ENCODE assay signal across 9 mouse cellular contexts in the genomic region with DNA sequence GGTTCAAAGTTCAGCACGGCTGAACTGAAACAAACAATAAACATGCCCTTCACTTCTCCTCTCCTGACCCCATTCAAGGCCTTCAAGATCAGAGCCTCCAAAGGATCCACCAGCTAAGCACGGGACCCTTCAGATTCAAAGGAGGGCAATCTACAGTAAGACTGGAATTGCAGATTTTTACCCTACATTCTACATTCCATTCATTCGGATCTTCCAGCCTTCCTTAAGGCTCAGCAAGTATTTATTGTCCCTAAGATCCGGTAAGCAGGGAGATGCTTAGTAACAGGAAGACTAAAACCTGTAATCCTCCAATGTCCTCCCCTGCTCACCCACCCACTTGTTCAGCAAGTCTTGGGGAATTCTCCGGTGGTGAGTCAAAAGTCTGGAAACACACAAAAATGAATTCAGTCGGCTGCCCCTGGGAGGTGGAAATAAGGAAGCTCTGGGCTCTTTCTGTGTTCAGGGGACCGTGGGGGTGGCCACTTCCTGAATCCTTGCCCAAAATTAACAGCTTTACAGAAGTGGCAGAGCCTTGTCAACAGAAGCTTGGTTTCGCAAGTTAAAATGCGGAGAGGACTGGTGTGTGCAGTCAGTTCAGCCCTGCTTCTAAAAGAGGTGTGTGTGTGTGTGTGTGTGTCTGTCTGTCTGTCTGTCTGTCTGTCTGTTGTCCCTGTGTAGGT.
DNase-seq lines count a peak whose midpoint lies in the region; ATAC-seq and TF ChIP-seq lines count a peak whose summit lies in the region.
"Had no signal": no experiment of that assay in that cellular context is flagged by ENCODE, and none has a peak within 500 bp of the region (broad histone marks: within the 10 kb centered on the region; RNA-seq: fewer than 3 reads in every experiment).

No protein-coding gene starts in this region.

- H3K79me2 ChIP-seq in myocyte (ENCODE audit: control insufficient read depth, insufficient read depth), result peaks cover 14% of the 10 kb centered on the region

- no peak for TF ChIP-seq POLR2A in myocyte (IDR thresholded peaks at IDR 0.05; ENCODE audit: insufficient read length, low read depth)

- no peak overlapping the region for H3ac ChIP-seq in myocyte (ENCODE audit: control insufficient read depth, insufficient read length)

- H3K27ac ChIP-seq in midbrain, embryonic 11.5 days (ENCODE audit: low read depth, low read length), result no peak overlapping the region
- no peak overlapping the region for H3K27ac ChIP-seq in midbrain, postnatal 0 days (ENCODE audit: low read depth, low read length)
- peak overlapping the region; percentile 15; the same call in 1 of the 2 replicates for H3K27ac ChIP-seq in limb, embryonic 13.5 days
- H3K27ac ChIP-seq: midbrain, embryonic 12.5 days had no signal

- no peaks in the 10 kb centered on the region for H3K9me3 ChIP-seq in midbrain, embryonic 11.5 days (ENCODE audit: control insufficient read depth, low read length)
- no peaks in the 10 kb centered on the region for H3K9me3 ChIP-seq in midbrain, postnatal 0 days (ENCODE audit: low read length)
- no peaks in the 10 kb centered on the region for H3K9me3 ChIP-seq in limb, embryonic 13.5 days
- H3K9me3 ChIP-seq: midbrain, embryonic 12.5 days had no signal

- H3K9ac ChIP-seq in midbrain, embryonic 11.5 days (ENCODE audit: low read length), result no peak overlapping the region
- H3K9ac ChIP-seq in midbrain, postnatal 0 days (replicated peaks; ENCODE audit: low read length, poor library complexity, severe bottlenecking), result no peak overlapping the region
- H3K9ac ChIP-seq in limb, embryonic 13.5 days, result no peak overlapping the region
- H3K9ac ChIP-seq: midbrain, embryonic 12.5 days had no signal

- TF ChIP-seq CTCF in midbrain, postnatal 0 days (IDR thresholded peaks at IDR 0.05), result no peak

- H3K4me3 ChIP-seq in midbrain, embryonic 11.5 days (ENCODE audit: low read depth, low read length), result no peak overlapping the region
- no peak overlapping the region for H3K4me3 ChIP-seq in midbrain, postnatal 0 days (ENCODE audit: low read depth, low read length)
- no peak overlapping the region for H3K4me3 ChIP-seq in limb, embryonic 13.5 days
- no peak overlapping the region for H3K4me3 ChIP-seq in myocyte
- H3K4me3 ChIP-seq: midbrain, embryonic 12.5 days had no signal

- DNase-seq in midbrain, embryonic 11.5 days (ENCODE audit: low spot score, missing footprints), result peak; percentile 61
- no peak for DNase-seq in midbrain, postnatal 0 days (ENCODE audit: low spot score)
- DNase-seq in frontal cortex, postnatal 14 days (ENCODE audit: low spot score in 2 of 2), result peak; percentile 36 to 51
- DNase-seq in adrenal gland, adult 18-20 months (ENCODE audit: low spot score in 2 of 2), result no peak
- no peak for DNase-seq in cerebellum, postnatal 4 days (ENCODE audit: low spot score in 2 of 2)

- ATAC-seq in midbrain, embryonic 11.5 days (ENCODE audit: low FRiP score), result no peak
- ATAC-seq in midbrain, postnatal 0 days (ENCODE audit: low FRiP score), result no peak
- ATAC-seq in limb, embryonic 13.5 days (ENCODE audit: low FRiP score, low read depth), result no peak
- no peak for ATAC-seq in CD4-positive, CD25-positive, alpha-beta regulatory T cell, adult 4 months

- no peaks in the 10 kb centered on the region for H3K36me3 ChIP-seq in midbrain, embryonic 11.5 days (ENCODE audit: control insufficient read depth, insufficient read depth, low read length)
- no peaks in the 10 kb centered on the region for H3K36me3 ChIP-seq in midbrain, postnatal 0 days (ENCODE audit: insufficient read depth, low read length)
- peaks cover 79% of the 10 kb centered on the region for H3K36me3 ChIP-seq in limb, embryonic 13.5 days
- no peaks in the 10 kb centered on the region for H3K36me3 ChIP-seq in myocyte (ENCODE audit: control insufficient read depth, insufficient read depth)
- H3K36me3 ChIP-seq: midbrain, embryonic 12.5 days had no signal

- peaks cover 11% of the 10 kb centered on the region for H3K4me1 ChIP-seq in midbrain, embryonic 11.5 days (ENCODE audit: control insufficient read depth, insufficient read depth, low read length)
- H3K4me1 ChIP-seq in midbrain, postnatal 0 days (ENCODE audit: insufficient read depth, low read length), result no peaks in the 10 kb centered on the region
- peaks cover 55% of the 10 kb centered on the region for H3K4me1 ChIP-seq in limb, embryonic 13.5 days

- no peak overlapping the region for H3K4me2 ChIP-seq in midbrain, embryonic 11.5 days
- H3K4me2 ChIP-seq in midbrain, postnatal 0 days (ENCODE audit: low read depth, low read length, poor library complexity, severe bottlenecking), result no peak overlapping the region
- no peak overlapping the region for H3K4me2 ChIP-seq in limb, embryonic 13.5 days (replicated peaks)
- peak overlapping the region; percentile 75 for H3K4me2 ChIP-seq in myocyte (ENCODE audit: low read depth)
- H3K4me2 ChIP-seq: midbrain, embryonic 12.5 days had no signal

- no peaks in the 10 kb centered on the region for H3K27me3 ChIP-seq in midbrain, embryonic 11.5 days (ENCODE audit: control insufficient read depth, insufficient read depth, low read length)
- H3K27me3 ChIP-seq in midbrain, postnatal 0 days (ENCODE audit: insufficient read depth, low read length), result no peaks in the 10 kb centered on the region
- H3K27me3 ChIP-seq in limb, embryonic 13.5 days, result no peaks in the 10 kb centered on the region
- H3K27me3 ChIP-seq in myocyte (ENCODE audit: control insufficient read depth, insufficient read depth, insufficient read length), result no peaks in the 10 kb centered on the region
- H3K27me3 ChIP-seq: midbrain, embryonic 12.5 days had no signal

- 70% methylated on average over 9 of the region's 9 CpGs for WGBS in midbrain, embryonic 11.5 days
- WGBS in midbrain, postnatal 0 days, result 62% methylated on average over 9 of the region's 9 CpGs
- 66% methylated on average over 9 of the region's 9 CpGs for WGBS in limb, embryonic 13.5 days

TF ChIP-seq in myocyte, 11 proteins besides CTCF, POLR2A, EP300 and RAD21:
- TF ChIP-seq TCF12 (IDR thresholded peaks at IDR 0.05; ENCODE audit: insufficient read depth, poor library complexity, severe bottlenecking), result no peak
- no peak for TF ChIP-seq POLR2AphosphoS2 (IDR thresholded peaks at IDR 0.05; ENCODE audit: insufficient read length, low read depth)
- TF ChIP-seq CEBPB (IDR thresholded peaks at IDR 0.05; ENCODE audit: insufficient read depth, poor library complexity, severe bottlenecking), result 0 out of 2 replicates have a peak, but pooled peaks have one; percentile 33

Comparison
In these comparisons a context has a peak if more than half of its experiments do, and no peak if none do; other contexts are left out.
1. DNase-seq: peak in midbrain, embryonic 11.5 days (single experiment) and frontal cortex, postnatal 14 days (2 of 2); none in midbrain, postnatal 0 days (single experiment), adrenal gland, adult 18-20 months (0 of 2) and cerebellum, postnatal 4 days (0 of 2).